Mouse (Mus musculus): ENCODE data around the gene Inip. TPM values are rescaled to one million over a fixed set of nuclear protein-coding genes. Genes with fewer than 3 reads are reported as not detected.
"Not testable (repeated sequence)": the region's sequence is repeated elsewhere in the genome, so short reads cannot be mapped to it uniquely, and the experiment has no call there.

The Inip gene
- total RNA-seq, 2 experiments from 2014 or later, result 10.3 to 12.3 TPM

DNA sequence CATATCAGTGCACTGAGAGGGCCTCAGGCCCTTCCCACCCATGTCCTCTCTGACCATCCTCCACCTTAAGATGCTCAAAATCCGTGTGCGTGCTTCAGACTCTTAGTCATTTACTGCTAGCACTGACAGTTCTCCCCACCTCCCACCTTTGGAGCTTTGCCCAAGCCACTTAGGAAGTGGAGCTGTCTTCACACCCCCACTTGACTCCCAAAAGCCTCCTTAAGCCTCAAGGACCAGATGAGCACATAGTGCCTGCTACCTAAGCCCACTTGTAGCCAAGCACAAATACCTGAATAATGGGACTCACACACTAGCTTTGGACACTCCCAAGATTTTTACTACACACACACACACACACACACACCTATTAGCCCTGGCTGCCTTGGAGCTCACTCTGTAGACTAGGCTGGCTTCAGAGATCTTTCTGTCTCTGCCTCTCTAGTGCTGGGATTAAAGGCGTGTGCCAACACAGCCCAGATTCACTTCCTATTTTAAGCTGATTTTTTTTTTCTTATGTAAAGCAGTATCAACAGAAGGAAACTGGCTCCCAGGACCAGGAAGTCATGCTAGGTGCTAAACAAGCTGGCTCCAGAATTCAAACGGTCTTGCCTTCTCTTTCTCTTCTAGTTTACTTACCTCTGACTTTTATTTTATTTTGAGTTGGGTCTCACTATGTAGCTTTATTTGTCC lies 13.9 kb upstream of the Inip start:
- intact Hi-C loops (cut with DNase I), result no loop called here
- no peak for DNase-seq

DNA sequence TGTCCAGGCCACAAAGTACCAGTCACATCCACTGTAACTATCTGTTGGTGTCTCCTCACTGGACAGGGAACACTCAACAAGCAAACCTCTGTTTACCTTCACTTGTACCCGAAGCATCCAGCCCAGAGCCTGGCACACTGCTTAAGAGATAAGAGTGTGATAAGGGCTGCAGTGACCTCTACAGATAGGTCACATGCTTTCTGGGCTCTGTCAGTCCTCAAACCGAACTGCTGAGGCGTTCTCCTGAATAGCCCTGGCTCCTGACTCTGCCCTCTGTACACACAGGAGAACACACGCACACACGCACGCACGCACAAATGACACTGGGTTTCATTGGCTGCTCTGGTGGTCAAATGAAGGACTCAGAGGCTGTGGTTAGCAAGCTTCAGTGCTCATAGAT lies 12.7 kb upstream of the Inip start:
- no peak for DNase-seq
- intact Hi-C loops (cut with DNase I), result no loop called here

DNA sequence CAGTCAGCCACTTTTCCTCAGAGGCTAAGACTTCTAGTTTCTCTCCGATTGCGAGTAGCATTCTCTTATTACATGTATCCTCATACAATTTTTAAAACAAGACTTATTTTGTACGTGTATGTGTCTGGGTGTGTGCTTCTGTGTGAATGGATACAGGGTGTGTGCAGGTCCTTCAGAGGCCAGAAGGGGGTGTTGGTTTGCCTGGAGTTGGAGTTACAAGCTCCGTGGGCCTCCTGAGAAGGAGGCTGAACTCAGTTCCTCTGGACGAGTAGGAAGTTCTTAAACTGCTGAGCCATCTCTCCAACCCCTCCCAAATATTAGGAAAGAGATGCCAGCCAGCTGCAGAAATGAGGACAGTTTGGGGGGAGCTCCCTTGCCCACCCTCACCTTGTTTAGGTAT lies 7.0 kb upstream of the Inip start:
- intact Hi-C loops (cut with DNase I), result loop anchor here (5.0 kb wide), 2 partner anchors 39 to 119 kb away; no protein-coding TSS in a partner anchor
- no peak for DNase-seq

DNA sequence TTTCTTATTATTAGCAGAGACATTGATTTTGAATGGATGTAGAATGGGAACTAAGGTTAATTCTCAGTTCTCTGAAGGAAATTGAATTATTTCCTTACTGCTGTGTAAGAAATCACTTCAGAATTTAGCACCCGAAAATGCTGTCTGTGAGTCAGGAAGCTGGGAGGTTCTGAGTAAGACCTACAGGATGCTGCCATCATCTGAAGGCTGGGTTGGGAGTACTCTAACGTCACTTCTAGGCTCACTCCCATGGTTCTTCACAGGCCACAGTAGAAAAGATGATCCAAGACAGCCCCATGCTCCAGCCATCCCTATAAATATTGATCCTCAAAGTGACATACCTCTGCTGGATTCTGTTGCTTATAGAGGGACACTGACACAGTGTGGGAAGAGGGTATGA lies 6.1 kb upstream of the Inip start:
- DNase-seq, result no peak
- intact Hi-C loops (cut with DNase I), result loop anchor here (5.0 kb wide), 2 partner anchors 40 to 120 kb away; no protein-coding TSS in a partner anchor

DNA sequence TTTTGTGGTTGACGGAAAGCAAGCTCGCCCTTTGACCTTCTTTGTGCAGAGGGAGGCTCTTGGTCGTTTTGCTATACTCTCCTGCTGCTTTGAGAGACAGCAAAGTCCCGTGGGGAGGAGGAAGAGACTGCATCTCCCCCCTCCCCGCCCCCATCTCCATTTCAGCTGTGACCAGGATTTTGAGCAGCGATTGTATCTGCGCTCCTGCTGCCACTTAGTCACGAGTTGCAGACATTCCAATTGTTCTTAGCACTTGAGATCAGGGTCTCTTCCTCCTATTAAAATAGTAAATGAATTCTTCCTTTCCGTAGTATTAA lies 5.4 kb upstream of the Inip start:
- no peak for DNase-seq
- intact Hi-C loops (cut with DNase I), result loop anchor here (5.0 kb wide), 2 partner anchors 40 to 120 kb away; no protein-coding TSS in a partner anchor

DNA sequence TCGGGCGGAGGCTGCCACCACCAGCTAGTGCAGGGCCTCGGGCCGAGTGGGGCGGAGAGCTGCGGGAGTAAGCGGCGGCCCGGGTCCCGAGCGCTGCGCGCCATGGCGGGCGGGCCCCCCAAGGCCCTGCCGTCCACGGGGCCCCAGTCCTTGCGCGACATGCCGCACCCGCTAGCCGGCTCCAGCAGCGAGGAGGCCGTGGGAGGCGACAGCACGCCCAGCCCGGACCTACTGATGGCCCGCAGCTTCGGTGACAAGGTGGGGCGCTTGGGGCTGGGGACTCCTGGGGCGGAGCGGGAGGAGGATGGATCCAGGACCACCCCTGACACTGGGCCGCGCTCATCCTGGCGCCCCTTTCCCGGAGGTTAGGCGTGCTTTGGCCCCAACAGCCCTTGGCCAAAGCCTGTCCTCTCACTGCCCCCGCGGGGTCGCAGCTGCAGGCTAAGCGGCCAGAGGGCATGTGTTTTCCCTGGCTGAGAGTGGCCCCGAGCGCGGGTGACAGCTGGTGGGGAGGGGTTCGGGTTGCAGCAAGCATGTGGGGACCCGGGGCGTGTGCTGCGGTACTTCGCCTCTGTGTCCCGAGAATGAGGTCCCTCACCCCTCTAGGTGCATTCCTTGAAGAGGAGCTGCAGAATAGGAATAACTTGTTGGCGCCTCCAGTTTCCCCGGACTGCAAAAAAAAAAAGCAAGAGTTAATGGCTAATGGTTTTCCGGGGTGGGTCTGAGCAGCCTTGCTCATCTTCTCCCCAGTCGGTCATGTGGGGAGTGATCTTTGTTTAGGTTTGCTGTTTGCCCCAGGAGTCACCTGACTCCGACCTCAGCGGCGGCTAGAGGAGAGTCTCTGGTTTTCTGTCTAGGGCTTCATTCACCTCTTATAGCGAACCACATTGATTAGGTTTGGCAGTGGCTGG lies 4.8 kb upstream of the Inip start:
- intact Hi-C loops (cut with DNase I), result loop anchor here (5.0 kb wide), 2 partner anchors 41 to 121 kb away; no protein-coding TSS in a partner anchor
- DNase-seq, result peak in 1 of 2 experiments; percentile 49

DNA sequence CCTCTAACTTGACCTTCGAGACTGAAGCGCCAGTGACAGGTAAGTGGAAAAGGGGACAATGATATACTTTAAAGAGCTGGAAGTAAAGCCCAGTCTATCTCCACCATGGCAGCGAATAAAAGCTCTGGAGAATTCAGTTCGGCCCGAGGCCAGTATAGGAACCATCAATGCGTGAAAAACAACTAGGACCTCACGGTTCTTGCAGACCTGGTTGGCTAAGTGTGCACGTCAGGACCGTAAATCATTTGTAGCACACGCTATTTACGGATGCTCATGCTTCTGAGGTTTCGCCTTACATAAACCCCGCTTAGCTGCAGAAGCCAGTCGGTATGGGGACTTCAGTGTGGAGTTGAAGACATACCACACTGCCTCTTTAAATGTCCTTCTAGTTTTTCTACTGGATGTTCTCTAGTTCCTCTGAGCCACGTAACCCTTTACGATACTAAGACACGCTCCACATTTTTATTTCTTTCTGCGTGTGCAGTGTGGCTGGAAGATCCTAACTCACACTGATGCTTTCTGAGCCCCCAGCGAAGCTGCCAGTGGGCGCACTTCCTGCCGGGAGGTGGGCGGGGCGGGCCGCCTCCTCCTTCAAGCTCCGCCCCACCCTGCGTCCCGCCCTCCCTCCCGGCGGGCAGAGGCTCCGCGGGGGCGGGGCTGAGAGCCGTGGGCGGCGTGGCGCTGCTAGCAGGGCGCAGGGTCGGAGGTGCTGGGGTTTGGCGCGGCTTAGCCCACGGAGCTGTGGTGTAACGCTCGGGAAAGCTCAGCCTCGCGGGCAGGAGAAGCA lies 4.0 kb upstream of the Inip start, which contains the start of gene Snx30:
TSS of gene Snx30 (plus strand) at position 660 of the 787 bp plus-strand sequence.
- intact Hi-C loops (cut with DNase I), result loop anchor here (5.0 kb wide), 2 partner anchors 42 to 122 kb away; no protein-coding TSS in a partner anchor
- peak; percentile 94 for DNase-seq

DNA sequence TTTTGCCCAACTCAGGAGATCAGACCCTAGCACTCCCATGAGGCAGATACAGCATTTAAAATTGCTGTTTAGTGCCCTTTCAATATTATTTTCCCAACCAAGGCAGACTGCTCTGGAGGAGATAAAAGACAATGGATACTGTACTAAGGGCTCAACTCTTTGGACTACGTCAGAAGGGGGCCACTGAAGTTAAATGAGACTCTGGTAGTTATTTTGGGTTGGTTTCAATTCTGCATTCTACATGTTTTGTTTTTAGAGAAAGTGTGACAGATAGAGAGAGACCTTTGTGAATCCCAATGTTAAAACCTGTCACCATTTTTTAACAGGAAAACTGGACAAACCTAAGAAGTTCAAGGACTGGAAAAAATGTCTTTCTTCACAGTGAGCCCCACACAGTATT lies 3.4 kb upstream of the Inip start:
- DNase-seq, result no peak
- intact Hi-C loops (cut with DNase I), result loop anchor here (5.0 kb wide), 2 partner anchors 43 to 123 kb away; no protein-coding TSS in a partner anchor

DNA sequence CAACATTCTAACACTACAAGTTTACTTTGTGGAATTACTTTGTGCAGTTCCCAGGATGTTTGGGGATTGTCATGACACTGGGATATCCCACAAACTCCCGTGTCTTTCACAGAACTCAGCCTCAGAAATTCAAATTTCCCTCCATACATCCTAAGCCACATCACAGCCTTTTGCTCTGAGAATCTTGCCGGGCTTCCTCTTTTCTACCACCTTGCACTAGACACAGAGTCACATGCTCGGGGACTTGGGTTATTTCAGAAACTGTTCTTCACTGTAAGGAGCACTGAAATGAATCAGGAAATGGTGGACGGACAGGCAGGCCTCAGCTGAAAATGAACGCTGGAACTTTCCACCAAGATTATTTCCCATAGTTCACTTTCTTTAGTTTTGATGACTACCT lies 2.0 kb upstream of the Inip start:
- DNase-seq, result no peak
- intact Hi-C loops (cut with DNase I), result no loop called here

DNA sequence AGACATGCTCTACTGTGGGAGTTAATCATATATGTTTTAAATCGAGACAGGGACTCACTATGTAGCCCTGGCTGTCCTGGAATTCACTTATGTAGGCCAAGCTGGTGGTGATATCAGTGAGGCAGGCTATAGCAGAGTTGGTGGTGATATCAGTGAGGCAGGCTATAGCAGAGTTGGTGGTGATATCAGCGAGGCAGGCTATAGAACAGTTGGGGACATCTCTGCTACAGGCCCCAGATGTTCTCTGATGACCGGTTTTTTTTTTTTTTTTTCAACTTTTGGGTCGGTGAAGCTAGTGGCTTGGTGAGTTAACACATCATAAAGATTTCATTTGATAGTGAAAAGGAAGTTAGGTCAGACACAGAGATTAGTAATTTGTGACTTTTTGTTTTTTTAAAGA lies 1.4 kb upstream of the Inip start:
- intact Hi-C loops (cut with DNase I), result no loop called here
- no peak for DNase-seq

DNA sequence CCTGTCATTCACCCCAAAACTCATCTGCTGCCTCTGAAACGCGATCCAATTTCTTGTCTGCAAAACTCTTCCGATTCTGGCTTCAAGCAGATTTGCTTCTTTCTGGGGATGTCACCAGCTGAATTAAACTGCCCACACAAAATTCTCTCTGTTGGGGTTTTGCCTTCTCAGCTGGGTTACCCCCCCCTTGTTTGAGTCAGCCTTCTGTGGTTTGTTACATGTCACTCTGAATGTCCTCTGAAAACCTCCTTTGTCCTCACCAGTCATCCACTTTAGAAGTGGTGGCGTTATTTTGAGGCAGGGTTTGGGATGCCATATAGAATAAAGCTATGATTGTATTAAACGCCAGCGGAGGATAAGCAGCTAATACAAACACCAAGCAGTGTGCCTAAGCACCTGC lies 718 bp upstream of the Inip start:
- DNase-seq, result no peak
- intact Hi-C loops (cut with DNase I), result no loop called here

DNA sequence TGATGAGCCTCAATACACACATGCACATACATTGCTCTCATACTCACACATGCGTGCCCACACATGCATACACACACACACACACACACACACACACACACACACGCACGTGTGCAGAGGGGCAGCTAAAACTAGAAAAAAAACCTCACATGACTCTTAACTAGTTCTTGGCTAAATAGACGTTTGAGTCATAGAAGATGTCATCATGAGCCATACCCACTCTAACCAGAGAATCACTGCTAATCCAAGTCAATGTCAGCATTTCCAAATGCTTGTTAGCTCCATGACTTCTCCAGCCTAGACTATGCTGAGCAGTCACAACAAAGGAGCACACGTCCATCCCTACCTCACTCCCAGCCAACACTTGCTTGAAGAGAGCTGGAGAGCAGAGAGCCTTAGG lies 1.2 kb downstream of the Inip start:
- no peak for DNase-seq
- intact Hi-C loops (cut with DNase I), result no loop called here

DNA sequence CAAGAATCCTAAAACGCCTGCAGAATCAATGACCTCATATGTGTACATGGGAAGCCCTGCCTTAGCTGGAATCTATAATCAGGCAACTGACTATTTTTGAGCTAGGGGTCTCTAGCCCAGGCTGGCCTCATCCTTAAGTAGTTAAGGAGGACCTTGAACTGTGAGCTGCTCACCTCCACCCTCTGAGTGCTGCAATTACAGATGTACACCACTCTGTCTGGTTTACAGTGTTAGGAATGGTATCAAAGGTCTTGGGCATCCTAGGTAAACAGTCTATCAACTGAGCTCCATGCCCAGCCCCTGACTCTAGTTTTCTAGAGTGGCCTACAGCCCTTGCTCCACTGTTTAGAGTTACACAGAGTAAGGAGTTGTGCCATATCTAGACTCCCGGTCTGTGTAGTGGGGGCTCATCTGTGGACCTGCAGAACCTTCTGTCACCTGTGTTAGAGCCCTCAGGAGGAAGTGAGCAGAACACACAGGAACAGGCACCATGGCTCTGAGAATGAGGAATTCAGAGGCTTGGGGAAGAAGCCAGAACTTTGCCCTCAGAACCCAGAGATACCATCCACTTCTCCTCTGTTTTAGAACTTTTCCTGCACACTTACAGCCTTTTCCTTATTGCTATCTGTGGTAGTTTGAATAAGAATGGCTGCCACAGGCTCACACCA lies 5.5 kb downstream of the Inip start:
- DNase-seq, result no peak

DNA sequence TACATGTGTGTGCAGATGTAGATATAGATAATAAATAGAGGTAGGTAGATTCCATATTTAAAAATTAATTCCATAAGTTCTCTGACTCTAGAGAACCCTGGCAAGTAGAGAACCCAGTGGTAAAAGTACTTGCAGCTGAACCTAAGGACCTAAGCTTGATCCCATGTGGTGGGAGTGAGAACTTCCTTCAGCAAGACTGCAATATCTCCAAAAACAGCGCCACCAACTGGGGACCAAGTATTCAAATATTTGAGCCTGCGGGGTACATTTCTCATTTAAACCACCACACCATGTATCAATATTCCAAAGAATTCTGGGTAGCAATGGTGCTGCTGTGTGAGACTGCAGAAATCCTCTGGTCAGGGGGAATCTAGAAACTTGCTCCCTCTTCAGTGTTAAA lies 7.3 kb downstream of the Inip start:
- intact Hi-C loops (cut with DNase I), result no loop called here
- no peak for DNase-seq

More for the DNA sequence above, 5.5 kb downstream of the Inip start:
- intact Hi-C loops (cut with DNase I), result no loop called here

DNA sequence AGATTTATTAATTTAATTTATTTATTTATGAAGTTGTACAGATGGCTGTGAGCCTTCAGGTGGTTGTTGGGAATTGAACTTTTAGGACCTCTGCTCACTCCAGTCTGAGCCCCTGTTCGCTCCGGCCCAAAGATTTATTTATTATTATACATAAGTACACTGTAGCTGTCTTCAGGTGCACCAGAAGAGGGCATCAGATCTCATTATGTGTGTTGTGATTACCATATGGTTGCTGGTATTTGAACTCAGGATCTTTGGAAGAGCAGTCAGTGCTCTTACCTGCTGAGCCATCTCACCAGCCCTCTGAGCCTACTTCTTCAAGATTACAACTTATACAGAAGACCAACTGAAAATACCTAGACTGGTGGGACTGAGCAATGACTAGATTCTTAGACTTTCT lies 7.8 kb downstream of the Inip start:
- intact Hi-C loops (cut with DNase I); DNase-seq: not testable (repeated sequence)

DNA sequence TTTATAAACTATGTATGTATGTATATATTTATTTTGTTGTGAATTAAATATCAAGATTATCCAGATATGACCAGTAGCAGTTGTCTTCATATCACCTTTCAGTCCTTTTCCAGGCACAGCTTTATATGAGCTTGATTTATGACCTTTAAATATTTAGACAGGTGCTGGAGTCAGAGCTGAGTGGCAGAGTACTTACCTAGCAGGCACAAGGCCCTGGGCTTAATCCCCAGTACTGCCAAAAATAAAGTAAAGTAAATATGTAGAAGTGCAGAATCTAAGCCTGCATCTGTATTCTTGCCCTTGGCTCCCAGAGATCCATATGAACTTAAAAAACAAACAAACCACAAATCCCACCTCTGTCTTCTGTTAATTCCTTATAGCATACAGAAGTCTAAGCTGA lies 12.4 kb downstream of the Inip start:
- intact Hi-C loops (cut with DNase I), result no loop called here
- no peak for DNase-seq

DNA sequence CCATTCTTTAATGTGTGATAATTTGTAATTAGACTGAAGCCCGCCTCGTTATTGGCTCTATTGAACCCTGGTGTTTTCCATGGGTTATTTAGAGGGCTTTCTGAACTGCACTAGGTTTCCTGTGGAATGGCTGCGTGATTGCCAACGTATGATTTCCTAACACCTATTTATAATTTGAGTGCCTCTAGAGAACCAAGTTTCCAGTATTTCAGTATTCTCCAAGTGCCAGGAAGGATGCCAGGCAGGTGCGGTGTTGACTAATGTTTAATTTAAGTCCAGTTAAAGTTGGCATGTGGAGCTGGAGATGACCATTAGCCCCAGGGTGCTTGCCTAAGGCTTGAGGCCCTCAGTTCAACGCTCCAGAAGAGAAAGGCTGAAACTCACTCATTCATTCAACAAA lies 14.3 kb downstream of the Inip start:
- no peak for DNase-seq
- intact Hi-C loops (cut with DNase I), result loop anchor here (2.0 kb wide), 1 partner anchor 142 kb away; no protein-coding TSS in a partner anchor

DNA sequence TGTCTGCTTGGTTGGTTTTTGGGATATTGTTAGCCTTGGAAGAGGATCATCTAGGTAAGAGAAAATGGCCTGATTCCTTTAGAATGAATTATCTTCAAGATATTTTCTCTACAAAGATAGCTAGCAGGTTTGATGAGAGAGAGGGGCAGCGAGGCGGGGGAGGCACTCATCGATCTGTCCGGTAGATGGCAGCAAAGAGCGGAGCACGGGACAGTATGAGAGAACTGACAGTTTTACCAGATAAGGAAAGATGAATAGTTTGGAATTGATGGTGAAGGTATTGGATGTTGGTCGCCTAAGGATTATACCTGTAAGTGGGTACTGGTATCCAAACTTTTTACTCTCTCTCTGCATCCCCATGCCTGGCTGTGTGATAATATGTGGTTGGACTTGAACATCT lies 14.7 kb downstream of the Inip start:
- intact Hi-C loops (cut with DNase I), result loop anchor here (1.0 to 2.0 kb wide), 3 partner anchors 64 to 142 kb away; no protein-coding TSS in a partner anchor
- DNase-seq, result peak; percentile 79 to 89

DNA sequence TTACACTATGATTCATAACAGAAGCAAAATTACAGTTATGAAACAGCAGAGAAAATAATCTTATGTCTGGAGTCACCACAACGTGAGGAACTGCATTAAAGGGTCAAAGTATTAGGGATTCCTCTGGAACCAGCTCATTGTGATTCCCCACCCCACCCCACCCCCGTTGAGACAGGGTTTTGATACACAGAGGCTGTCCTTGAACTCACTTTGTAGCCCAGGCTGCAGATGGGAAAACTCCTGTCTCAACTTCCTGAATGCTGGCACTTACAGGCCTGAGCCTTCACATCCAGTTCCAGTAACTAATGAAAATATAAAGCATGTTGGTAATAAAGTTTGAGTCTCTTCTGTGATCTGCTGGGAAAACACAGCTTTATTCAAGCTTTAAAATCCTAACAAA lies 16.0 kb downstream of the Inip start:
- intact Hi-C loops (cut with DNase I), result no loop called here
- DNase-seq, result no peak

DNA sequence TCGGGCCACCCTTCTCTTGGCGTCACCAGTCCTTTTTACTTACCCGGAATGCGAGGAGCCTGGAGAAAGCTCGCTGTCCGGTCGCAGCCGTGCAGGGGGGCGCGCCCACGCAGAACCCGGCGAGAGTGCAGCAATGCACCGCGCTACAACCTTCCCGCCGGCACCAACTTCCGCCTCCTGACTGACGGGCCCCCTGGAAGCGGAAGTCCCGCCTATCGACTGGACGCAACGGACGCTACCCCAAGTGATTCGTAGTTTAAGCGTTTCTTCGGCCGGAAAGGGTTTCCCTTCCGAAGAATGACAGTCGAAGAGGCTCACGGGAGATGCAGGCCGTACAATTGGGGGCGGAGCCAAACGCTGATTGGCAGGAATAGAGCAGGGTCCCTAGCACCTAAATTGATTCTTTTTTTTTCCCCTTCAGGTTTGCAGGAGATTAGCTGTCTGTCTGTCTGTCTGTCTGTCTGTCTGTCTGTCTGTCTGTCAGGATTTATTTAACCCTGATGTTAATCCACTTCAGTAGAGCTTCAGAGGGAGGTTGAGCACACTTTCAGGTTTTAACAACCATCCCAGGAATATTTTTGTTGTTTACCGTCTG lies 17.6 kb downstream of the Inip start:
- peak; percentile 95 to 96 for DNase-seq
- intact Hi-C loops (cut with DNase I), result loop anchor here (5.0 kb wide), 1 partner anchor 166 kb away; no protein-coding TSS in a partner anchor

All from heart, postnatal 14 days (tissue).